Mouse (Mus musculus) myocyte (in vitro differentiated cells): Measurements from ENCODE around the gene Klra2.

ENCODE experiments used
- CEBPB ChIP-seq: IDR thresholded peaks from 2 replicates; pipeline ENCODE4 v1.6.1; 2011; ENCODE audit warnings: mild to moderate bottlenecking, moderate library complexity; ENCODE audit not compliant: poor library complexity, insufficient read depth, severe bottlenecking
- E2F4 ChIP-seq: IDR thresholded peaks from one replicate; pipeline ENCODE4 v1.6.1; 2011; ENCODE audit warnings: mild to moderate bottlenecking, control low read depth, moderate library complexity; ENCODE audit not compliant: insufficient read depth
- MAX ChIP-seq: IDR thresholded peaks from one replicate; pipeline ENCODE4 v1.6.1; 2011; ENCODE audit warnings: low read depth, mild to moderate bottlenecking, control low read depth
- MYOG ChIP-seq, 3 experiments: IDR thresholded peaks; one replicate each; pipeline ENCODE4 v1.6.1; 2011; ENCODE audit warnings: control low read depth in 2 of 3, low read depth in 2 of 3, mild to moderate bottlenecking in 2 of 3; ENCODE audit not compliant: insufficient read length in 2 of 3, control insufficient read depth in 1 of 3, insufficient read depth in 1 of 3
- POLR2A ChIP-seq: IDR thresholded peaks from one replicate; pipeline ENCODE4 v1.6.1; 2011; ENCODE audit warnings: low read depth, mild to moderate bottlenecking, control low read depth, moderate library complexity; ENCODE audit not compliant: insufficient read length
- POLR2AphosphoS2 ChIP-seq: IDR thresholded peaks from one replicate; pipeline ENCODE4 v1.6.1; 2011; ENCODE audit warnings: low read depth, control low read depth; ENCODE audit not compliant: insufficient read length
- REST ChIP-seq: IDR thresholded peaks from one replicate; pipeline ENCODE4 v1.6.1; 2011; ENCODE audit warnings: mild to moderate bottlenecking, control low read depth, moderate library complexity; ENCODE audit not compliant: insufficient read depth, insufficient read length
- TCF12 ChIP-seq: IDR thresholded peaks from one replicate; pipeline ENCODE4 v1.6.1; 2011; ENCODE audit warnings: mild to moderate bottlenecking, control low read depth; ENCODE audit not compliant: poor library complexity, insufficient read depth, severe bottlenecking

GRCm38 (mm10) chr6:131272311-131272710 lies 25.1 kb upstream of the Klra2 start:
- no peak for TF ChIP-seq MAX
- no peak for TF ChIP-seq MYOG (IDR thresholded peaks at IDR 0.05; ENCODE audit: control insufficient read depth in 1 of 3, insufficient read depth in 1 of 3, insufficient read length in 2 of 3, low read depth in 2 of 3)
- TF ChIP-seq TCF12, result no peak
- TF ChIP-seq E2F4, result no peak
- TF ChIP-seq CEBPB, result no peak
- no peak for TF ChIP-seq POLR2A
- no peak for TF ChIP-seq POLR2AphosphoS2
- TF ChIP-seq REST, result no peak
